Mouse (Mus musculus) liver, embryonic 13.5 days (tissue): ENCODE data around the gene Dstyk. TPM values are rescaled to one million over a fixed set of nuclear protein-coding genes. Genes with fewer than 3 reads are reported as not detected.
"Not testable (repeated sequence)": the region's sequence is repeated elsewhere in the genome, so short reads cannot be mapped to it uniquely, and the experiment has no call there.

Source experiments
- ATAC-seq: fragments of 200-750 bp; cut with Nextera tagmentation; 2 replicates; pipeline ENCODE4 v1.8.0; 2017; ENCODE audit warnings: low read depth, mild to moderate bottlenecking, moderate number of reproducible peaks, moderate library complexity
- DNase-seq: peaks from one replicate; pipeline ENCODE4 v3.0.0; 2022
- H3K27ac ChIP-seq: fragments of 300-500 bp; sonication (generic); 2 replicates; pipeline ENCODE4 v1.5.1; 2015; ENCODE audit warnings: moderate library complexity, mild to moderate bottlenecking, inconsistent platforms
- H3K27me3 ChIP-seq: fragments of 300-500 bp; sonication (generic); 2 replicates; pipeline ENCODE4 v1.6.1; 2015; ENCODE audit warnings: mild to moderate bottlenecking, inconsistent platforms
- H3K36me3 ChIP-seq: fragments of 300-500 bp; sonication (generic); 2 replicates; pipeline ENCODE4 v1.6.1; 2015; ENCODE audit warnings: mild to moderate bottlenecking, inconsistent platforms
- H3K4me1 ChIP-seq: fragments of 300-500 bp; sonication (generic); replicated peaks from 2 replicates; pipeline ENCODE4 v1.6.1; 2015; ENCODE audit warnings: inconsistent platforms
- H3K4me2 ChIP-seq: fragments of 300-500 bp; sonication (generic); 2 replicates; pipeline ENCODE4 v1.6.1; 2015; ENCODE audit warnings: inconsistent platforms, mild to moderate bottlenecking, moderate library complexity
- H3K4me3 ChIP-seq: fragments of 300-500 bp; sonication (generic); replicated peaks from 2 replicates; pipeline ENCODE4 v1.5.1; 2015; ENCODE audit warnings: mild to moderate bottlenecking, inconsistent platforms
- H3K9ac ChIP-seq: fragments of 300-500 bp; sonication (generic); 2 replicates; pipeline ENCODE4 v1.6.1; 2015; ENCODE audit warnings: mild to moderate bottlenecking, inconsistent platforms
- H3K9me3 ChIP-seq: fragments of 300-500 bp; sonication (generic); replicated peaks from 2 replicates; pipeline ENCODE4 v1.6.1; 2016; ENCODE audit warnings: inconsistent platforms
- WGBS: fragments of 180-500 bp; shearing (Covaris S2); methylation state at CpG from one replicate; pipeline ENCODE4 v1.1.7; 2015; ENCODE audit not compliant: insufficient replicate concordance; 5-methylcytosine and 5-hydroxymethylcytosine counted together
- polyA plus RNA-seq: library from polyadenylated mRNA; unstranded; fragments of >200 nt; fragmentation: Nextera tagmentation; extraction: Ambion mirVana; gene quantifications from 2 replicates; pipeline ENCODE4 v1.2.1, GENCODE M21; 2015

The Dstyk gene
- polyA plus RNA-seq, 1 experiment from 2014 or later: 3.7 TPM

- H3K36me3 ChIP-seq: peaks cover 36% of the 10 kb centered on the region
- ATAC-seq: no peak
Observed at GRCm38 (mm10) chr1:132437389-132437788, 20.0 kb downstream of the Dstyk start.

GRCm38 (mm10) chr1:132440896-132441435, 23.6 kb downstream of the Dstyk start:
- Histone ChIP-seq H3K4me3 (no peak overlapping the region), H3K36me3 (peaks cover 27% of the 10 kb centered on the region), H3K4me2 (no peak overlapping the region), H3K9ac (no peak overlapping the region), H3K9me3 (no peaks in the 10 kb centered on the region), H3K4me1 (0 out of 2 replicates have a peak, but pooled peaks cover under 1% of the 10 kb centered on the region), H3K27me3 (no peaks in the 10 kb centered on the region), H3K27ac (no peak overlapping the region)
- ATAC-seq: no peak
- 64% methylated on average over 1 of the region's 1 CpGs for WGBS
- no peak for DNase-seq

More at GRCm38 (mm10) chr1:132437389-132437788, 20.0 kb downstream of the Dstyk start:
- Histone ChIP-seq H3K27ac (no peak overlapping the region), H3K9me3 (no peaks in the 10 kb centered on the region), H3K9ac (no peak overlapping the region), H3K4me1 (no peaks in the 10 kb centered on the region), H3K4me2 (no peak overlapping the region), H3K4me3 (no peak overlapping the region), H3K27me3 (no peaks in the 10 kb centered on the region)
- WGBS: 49% methylated on average over 5 of the region's 5 CpGs
- DNase-seq: no peak

- 77% methylated on average over 7 of the region's 7 CpGs for WGBS
- Histone ChIP-seq H3K27ac (no peak overlapping the region), H3K9ac (no peak overlapping the region), H3K4me1 (0 out of 2 replicates have a peak, but pooled peaks cover 11% of the 10 kb centered on the region), H3K4me2 (no peak overlapping the region), H3K4me3 (no peak overlapping the region), H3K9me3 (no peaks in the 10 kb centered on the region), H3K36me3 (peaks cover 34% of the 10 kb centered on the region), H3K27me3 (no peaks in the 10 kb centered on the region)
- ATAC-seq (no peak), DNase-seq (no peak)
Observed at GRCm38 (mm10) chr1:132449742-132450141, 32.4 kb downstream of the Dstyk start.

DNA sequence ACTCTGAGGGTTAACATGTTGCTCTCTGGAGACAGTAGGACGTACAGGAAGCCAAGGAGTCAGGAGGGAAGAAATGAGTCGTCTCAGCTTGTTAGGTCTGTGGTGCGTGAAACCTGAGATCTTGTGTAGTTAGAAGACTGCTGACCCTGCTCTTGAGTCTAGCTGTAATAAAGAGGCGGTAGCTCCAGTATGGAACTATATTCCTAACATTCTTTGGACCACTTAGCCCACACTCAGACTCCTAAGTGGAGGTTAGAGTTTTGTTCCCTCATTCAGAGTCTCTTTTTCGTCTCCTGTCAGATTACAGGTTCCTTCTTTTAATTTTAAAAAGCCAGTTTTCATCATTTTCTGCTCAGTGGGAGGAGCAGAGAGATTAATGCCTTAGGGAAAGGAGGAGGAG, 47.3 kb downstream of the Dstyk start:
- no peak overlapping the region for H3K4me3 ChIP-seq
- H3K4me2 ChIP-seq: no peak overlapping the region
- H3K9ac ChIP-seq: no peak overlapping the region
- peaks cover 30% of the 10 kb centered on the region for H3K36me3 ChIP-seq
- H3K27ac ChIP-seq: no peak overlapping the region
- no peaks in the 10 kb centered on the region for H3K27me3 ChIP-seq
- DNase-seq: no peak
- no peaks in the 10 kb centered on the region for H3K4me1 ChIP-seq
- WGBS: 76% methylated on average over 5 of the region's 5 CpGs
- ATAC-seq: no peak
- no peaks in the 10 kb centered on the region for H3K9me3 ChIP-seq

GRCm38 (mm10) chr1:132468926-132469325, 51.6 kb downstream of the Dstyk start:
- Histone ChIP-seq H3K4me1 (peaks cover 4% of the 10 kb centered on the region; the same call in 1 of the 2 replicates), H3K4me2 (no peak overlapping the region), H3K9me3 (no peaks in the 10 kb centered on the region), H3K9ac (no peak overlapping the region), H3K36me3 (peaks cover 18% of the 10 kb centered on the region), H3K4me3 (no peak overlapping the region), H3K27ac (no peak overlapping the region), H3K27me3 (no peaks in the 10 kb centered on the region)
- DNase-seq: no peak
- no peak for ATAC-seq

DNA sequence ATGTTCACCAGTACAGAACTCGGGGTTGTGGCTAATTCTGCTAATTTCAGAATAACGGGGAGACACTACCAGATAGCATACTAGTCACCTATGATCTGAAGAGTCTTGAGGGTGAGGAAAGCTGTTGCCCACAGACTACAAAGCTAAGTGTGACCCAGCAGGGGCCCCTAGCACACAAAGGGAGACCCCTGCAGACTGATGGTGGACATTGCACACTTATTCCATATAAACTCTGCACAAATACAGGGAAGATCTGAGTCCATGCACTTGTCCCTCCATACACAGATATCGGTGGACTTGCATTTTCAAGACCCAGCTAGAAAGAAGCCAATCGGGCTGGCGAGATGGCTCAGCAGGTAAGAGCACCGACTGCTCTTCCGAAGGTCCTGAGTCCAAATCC, 52.2 kb downstream of the Dstyk start:
- H3K27ac ChIP-seq: no peak overlapping the region
- no peaks in the 10 kb centered on the region for H3K9me3 ChIP-seq
- no peak overlapping the region for H3K9ac ChIP-seq
- H3K4me3 ChIP-seq: no peak overlapping the region
- ATAC-seq: no peak
- no peak overlapping the region for H3K4me2 ChIP-seq
- no peak for DNase-seq
- 86% methylated on average over 7 of the region's 7 CpGs for WGBS
- H3K27me3 ChIP-seq: no peaks in the 10 kb centered on the region
- peaks cover 12% of the 10 kb centered on the region for H3K36me3 ChIP-seq
- H3K4me1 ChIP-seq: peaks cover 4% of the 10 kb centered on the region; the same call in 1 of the 2 replicates

GRCm38 (mm10) chr1:132470031-132470430, 52.7 kb downstream of the Dstyk start:
- not testable (repeated sequence) for H3K27ac ChIP-seq, H3K4me3 ChIP-seq, DNase-seq, H3K4me1 ChIP-seq, H3K4me2 ChIP-seq, H3K36me3 ChIP-seq, H3K9ac ChIP-seq, H3K27me3 ChIP-seq, H3K9me3 ChIP-seq, ATAC-seq
- 53% methylated on average over 1 of the region's 1 CpGs for WGBS

DNA sequence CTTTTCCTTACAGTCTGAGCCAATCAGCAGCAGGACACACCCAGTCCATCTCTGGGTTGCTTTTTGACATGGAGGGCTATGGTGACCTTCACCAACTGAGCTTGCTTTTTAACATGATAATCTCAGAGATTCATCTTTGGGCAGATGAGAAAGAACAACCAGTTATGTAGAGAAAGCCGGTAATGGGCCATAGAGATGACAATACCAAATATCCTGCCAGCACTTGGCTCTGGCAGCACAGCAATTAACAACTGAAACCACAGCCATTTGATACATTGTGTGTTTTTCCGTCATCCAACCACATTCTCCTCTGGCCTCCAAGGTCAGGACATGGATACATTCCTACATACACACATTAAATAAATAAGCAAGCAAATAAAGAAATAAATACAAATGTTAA, 53.7 kb downstream of the Dstyk start:
- no peaks in the 10 kb centered on the region for H3K9me3 ChIP-seq
- no peak overlapping the region for H3K4me3 ChIP-seq
- no peak overlapping the region for H3K27ac ChIP-seq
- no peak overlapping the region for H3K4me2 ChIP-seq
- WGBS: 85% methylated on average over 2 of the region's 2 CpGs
- DNase-seq: no peak
- H3K9ac ChIP-seq: no peak overlapping the region
- H3K27me3 ChIP-seq: no peaks in the 10 kb centered on the region
- H3K4me1 ChIP-seq: peaks cover 14% of the 10 kb centered on the region
- no peak for ATAC-seq
- 0 out of 2 replicates have a peak, but pooled peaks cover 2% of the 10 kb centered on the region for H3K36me3 ChIP-seq

- no peak for ATAC-seq
- no peak overlapping the region for H3K27ac ChIP-seq
- no peak overlapping the region for H3K4me2 ChIP-seq
- 79% methylated on average over 5 of the region's 5 CpGs for WGBS
- no peak overlapping the region for H3K9ac ChIP-seq
- H3K9me3 ChIP-seq: no peaks in the 10 kb centered on the region
- no peaks in the 10 kb centered on the region for H3K27me3 ChIP-seq
- no peak overlapping the region for H3K4me3 ChIP-seq
- H3K36me3 ChIP-seq: no peaks in the 10 kb centered on the region
- no peak for DNase-seq
- peaks cover 16% of the 10 kb centered on the region for H3K4me1 ChIP-seq
Observed at GRCm38 (mm10) chr1:132471499-132471898, 54.1 kb downstream of the Dstyk start.

DNA sequence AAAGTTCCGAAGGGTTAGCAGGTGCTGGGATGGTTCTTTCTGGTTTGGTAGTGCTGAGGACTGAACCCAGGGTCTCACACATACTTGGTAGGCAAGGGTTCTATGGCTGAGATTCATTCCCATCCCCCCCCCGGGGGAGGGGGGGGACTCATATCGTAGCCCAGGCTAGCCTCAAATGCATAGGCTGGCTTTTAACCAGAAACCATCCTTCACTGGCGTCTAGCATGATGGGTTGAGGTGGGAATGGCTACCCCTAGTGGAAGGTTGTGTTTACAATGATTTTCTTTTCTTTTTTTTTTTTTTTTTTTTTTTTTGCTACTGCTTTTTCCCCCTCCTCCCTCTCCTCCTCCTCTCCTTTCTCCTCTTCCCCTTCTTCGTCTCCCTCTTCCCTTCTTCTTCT, 55.2 kb downstream of the Dstyk start:
- Histone ChIP-seq H3K27ac (no peak overlapping the region), H3K9me3 (no peaks in the 10 kb centered on the region), H3K4me3 (no peak overlapping the region), H3K4me2 (no peak overlapping the region), H3K4me1 (peaks cover 16% of the 10 kb centered on the region), H3K9ac (no peak overlapping the region), H3K36me3 (no peaks in the 10 kb centered on the region), H3K27me3 (no peaks in the 10 kb centered on the region)
- ATAC-seq: no peak
- 52% methylated on average over 5 of the region's 5 CpGs for WGBS
- DNase-seq: no peak

- Histone ChIP-seq H3K36me3 (no peaks in the 10 kb centered on the region), H3K4me2 (no peak overlapping the region), H3K4me1 (peaks cover 33% of the 10 kb centered on the region), H3K4me3 (no peak overlapping the region), H3K9ac (no peak overlapping the region), H3K9me3 (no peaks in the 10 kb centered on the region), H3K27ac (no peak overlapping the region), H3K27me3 (no peaks in the 10 kb centered on the region)
- WGBS: 67% methylated on average over 1 of the region's 1 CpGs
- DNase-seq (no peak), ATAC-seq (no peak)
Observed at GRCm38 (mm10) chr1:132474496-132474895, 57.1 kb downstream of the Dstyk start.

DNA sequence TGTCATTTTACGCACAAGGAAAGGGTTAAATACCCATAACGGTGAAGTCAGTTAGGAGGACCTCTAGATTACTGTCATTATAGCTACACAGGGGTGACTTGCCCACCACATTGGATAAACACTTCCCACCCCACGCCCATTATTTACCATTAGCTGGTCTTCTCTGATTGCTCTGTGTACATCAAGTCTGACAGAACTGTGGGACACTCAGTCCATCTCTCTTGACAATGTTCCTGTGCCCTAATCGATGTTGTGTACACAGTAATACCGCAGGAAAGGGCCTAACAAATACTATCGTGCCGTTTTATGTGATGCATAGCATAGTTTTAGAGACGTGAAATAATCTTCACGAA, 59.2 kb downstream of the Dstyk start:
- Histone ChIP-seq H3K36me3 (no peaks in the 10 kb centered on the region), H3K27me3 (no peaks in the 10 kb centered on the region), H3K4me1 (peaks cover 39% of the 10 kb centered on the region), H3K9me3 (no peaks in the 10 kb centered on the region), H3K4me3 (peak overlapping the region; percentile 71), H3K27ac (peak overlapping the region; percentile 73), H3K9ac (peak overlapping the region; percentile 79), H3K4me2 (peak overlapping the region; percentile 72)
- DNase-seq (no peak), ATAC-seq (peak; percentile 57)
- WGBS: 3% methylated on average over 9 of the region's 9 CpGs
